Mouse (Mus musculus): ENCODE data around the gene P2rx3.

DNA sequence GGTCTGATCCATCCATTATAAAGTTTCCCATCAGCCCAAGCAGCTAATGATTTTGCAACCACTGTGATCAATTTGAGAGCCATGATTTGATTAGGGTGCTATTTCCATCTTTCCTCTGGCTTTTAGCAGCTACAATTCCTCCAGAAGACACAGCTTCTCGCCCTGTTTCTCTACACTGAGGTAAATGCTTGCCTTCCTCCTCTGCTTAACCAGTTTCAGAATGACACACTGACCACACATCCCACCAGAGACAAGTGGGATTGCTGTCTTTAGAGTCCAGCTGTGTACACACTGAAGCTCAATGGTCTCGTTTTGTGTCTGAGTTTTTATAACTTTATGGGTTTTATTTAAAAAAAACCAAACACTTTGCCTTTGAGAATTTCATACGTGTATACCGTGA, 84.6 kb downstream of the P2rx3 start:
- TF ChIP-seq EP300 (IDR thresholded peaks at IDR 0.05) = no peak
- no peak for TF ChIP-seq CTCF (IDR thresholded peaks at IDR 0.05)
